Mouse (Mus musculus): ENCODE measurements around the gene Cxxc4.

- TF ChIP-seq CTCF (IDR thresholded peaks at IDR 0.05; ENCODE audit: borderline replicate concordance, control insufficient read depth, extremely low read depth, insufficient read depth, low read length, poor library complexity) (no peak), POLR2A (IDR thresholded peaks at IDR 0.05; ENCODE audit: control insufficient read depth, extremely low read depth, insufficient read depth, low read length, poor library complexity) (no peak)
Measured at GRCm38 (mm10) chr3:134239321-134239970, 3.2 kb downstream of the Cxxc4 start.

All from thymus, adult 2 months (tissue).